Mouse (Mus musculus) liver, embryonic 13.5 days (tissue): ENCODE results near the gene Rnase13. TPM values are rescaled to one million over a fixed set of nuclear protein-coding genes. Genes with fewer than 3 reads are reported as not detected.

ENCODE experiments used
- ATAC-seq: fragments of 200-750 bp; cut with Nextera tagmentation; 2 replicates; pipeline ENCODE4 v1.8.0; 2017; ENCODE audit warnings: low read depth, mild to moderate bottlenecking, moderate number of reproducible peaks, moderate library complexity
- DNase-seq: peaks from one replicate; pipeline ENCODE4 v3.0.0; 2022
- H3K27ac ChIP-seq: fragments of 300-500 bp; sonication (generic); 2 replicates; pipeline ENCODE4 v1.5.1; 2015; ENCODE audit warnings: moderate library complexity, mild to moderate bottlenecking, inconsistent platforms
- H3K27me3 ChIP-seq: fragments of 300-500 bp; sonication (generic); 2 replicates; pipeline ENCODE4 v1.6.1; 2015; ENCODE audit warnings: mild to moderate bottlenecking, inconsistent platforms
- H3K36me3 ChIP-seq: fragments of 300-500 bp; sonication (generic); 2 replicates; pipeline ENCODE4 v1.6.1; 2015; ENCODE audit warnings: mild to moderate bottlenecking, inconsistent platforms
- H3K4me1 ChIP-seq: fragments of 300-500 bp; sonication (generic); replicated peaks from 2 replicates; pipeline ENCODE4 v1.6.1; 2015; ENCODE audit warnings: inconsistent platforms
- H3K4me2 ChIP-seq: fragments of 300-500 bp; sonication (generic); 2 replicates; pipeline ENCODE4 v1.6.1; 2015; ENCODE audit warnings: inconsistent platforms, mild to moderate bottlenecking, moderate library complexity
- H3K4me3 ChIP-seq: fragments of 300-500 bp; sonication (generic); replicated peaks from 2 replicates; pipeline ENCODE4 v1.5.1; 2015; ENCODE audit warnings: mild to moderate bottlenecking, inconsistent platforms
- H3K9ac ChIP-seq: fragments of 300-500 bp; sonication (generic); 2 replicates; pipeline ENCODE4 v1.6.1; 2015; ENCODE audit warnings: mild to moderate bottlenecking, inconsistent platforms
- H3K9me3 ChIP-seq: fragments of 300-500 bp; sonication (generic); replicated peaks from 2 replicates; pipeline ENCODE4 v1.6.1; 2016; ENCODE audit warnings: inconsistent platforms
- WGBS: fragments of 180-500 bp; shearing (Covaris S2); methylation state at CpG from one replicate; pipeline ENCODE4 v1.1.7; 2015; ENCODE audit not compliant: insufficient replicate concordance; 5-methylcytosine and 5-hydroxymethylcytosine counted together
- polyA plus RNA-seq: library from polyadenylated mRNA; unstranded; fragments of >200 nt; fragmentation: Nextera tagmentation; extraction: Ambion mirVana; gene quantifications from 2 replicates; pipeline ENCODE4 v1.2.1, GENCODE M21; 2015

Gene Rnase13
- not detected in 2 replicates for polyA plus RNA-seq

- no peaks in the 10 kb centered on the region for H3K27me3 ChIP-seq
- H3K9ac ChIP-seq = no peak within 1 kb of the TSS
- no peak within 1 kb of the TSS for H3K27ac ChIP-seq
- no peaks in the 10 kb centered on the region for H3K9me3 ChIP-seq
- ATAC-seq (no peak), DNase-seq (no peak)
- 82% methylated on average over 7 of the region's 7 CpGs for WGBS
- H3K4me2 ChIP-seq = no peak within 1 kb of the TSS
- H3K36me3 ChIP-seq = no peaks in the 10 kb centered on the region
- no peak within 1 kb of the TSS for H3K4me3 ChIP-seq
- no peaks in the 10 kb centered on the region for H3K4me1 ChIP-seq
Measured at GRCm38 (mm10) chr14:51922571-51922865, at the start of gene Rnase13. Rnase13 (minus strand) TSS chr14:51922773.

GRCm38 (mm10) chr14:51967400-51967799 is 44.8 kb upstream of the Rnase13 start:
- Histone ChIP-seq H3K4me3 (no peak overlapping the region), H3K9ac (no peak overlapping the region), H3K9me3 (no peaks in the 10 kb centered on the region), H3K27ac (no peak overlapping the region), H3K4me1 (no peaks in the 10 kb centered on the region), H3K27me3 (no peaks in the 10 kb centered on the region), H3K4me2 (no peak overlapping the region), H3K36me3 (no peaks in the 10 kb centered on the region)
- 63% methylated on average over 3 of the region's 3 CpGs for WGBS
- DNase-seq = no peak
- no peak for ATAC-seq

GRCm38 (mm10) chr14:51960316-51960715 is 37.7 kb upstream of the Rnase13 start:
- H3K4me2 ChIP-seq = no peak overlapping the region
- no peak for ATAC-seq
- DNase-seq = no peak
- H3K4me1 ChIP-seq = no peaks in the 10 kb centered on the region
- H3K27ac ChIP-seq = no peak overlapping the region
- no peaks in the 10 kb centered on the region for H3K27me3 ChIP-seq
- no peaks in the 10 kb centered on the region for H3K36me3 ChIP-seq
- no peak overlapping the region for H3K4me3 ChIP-seq
- no peak overlapping the region for H3K9ac ChIP-seq
- H3K9me3 ChIP-seq = no peaks in the 10 kb centered on the region
- 73% methylated on average over 2 of the region's 2 CpGs for WGBS

- Histone ChIP-seq H3K9ac (no peak overlapping the region), H3K4me3 (no peak overlapping the region), H3K36me3 (no peaks in the 10 kb centered on the region), H3K9me3 (no peaks in the 10 kb centered on the region), H3K4me1 (peaks cover 18% of the 10 kb centered on the region), H3K27me3 (no peaks in the 10 kb centered on the region), H3K27ac (no peak overlapping the region), H3K4me2 (no peak overlapping the region)
- ATAC-seq (no peak), DNase-seq (no peak)
- 65% methylated on average over 6 of the region's 6 CpGs for WGBS
Measured at GRCm38 (mm10) chr14:51943336-51943735, 20.8 kb upstream of the Rnase13 start.

GRCm38 (mm10) chr14:51942236-51942635 is 19.7 kb upstream of the Rnase13 start:
- H3K9ac ChIP-seq = no peak overlapping the region
- no peak overlapping the region for H3K27ac ChIP-seq
- DNase-seq (no peak), ATAC-seq (no peak)
- H3K27me3 ChIP-seq = no peaks in the 10 kb centered on the region
- no peaks in the 10 kb centered on the region for H3K36me3 ChIP-seq
- no peak overlapping the region for H3K4me2 ChIP-seq
- WGBS = 29% methylated on average over 7 of the region's 7 CpGs
- no peaks in the 10 kb centered on the region for H3K9me3 ChIP-seq
- no peak overlapping the region for H3K4me3 ChIP-seq
- H3K4me1 ChIP-seq = peaks cover 18% of the 10 kb centered on the region

GRCm38 (mm10) chr14:51941577-51941976 is 19.0 kb upstream of the Rnase13 start:
- Histone ChIP-seq H3K27ac (no peak overlapping the region), H3K4me2 (peak overlapping the region; percentile 17; the same call in 1 of the 2 replicates), H3K9ac (no peak overlapping the region), H3K4me1 (peaks cover 18% of the 10 kb centered on the region), H3K36me3 (no peaks in the 10 kb centered on the region), H3K9me3 (no peaks in the 10 kb centered on the region), H3K27me3 (no peaks in the 10 kb centered on the region), H3K4me3 (no peak overlapping the region)
- DNase-seq = no peak
- no peak for ATAC-seq
- WGBS = 50% methylated on average over 9 of the region's 9 CpGs

- Histone ChIP-seq H3K4me1 (peaks cover 18% of the 10 kb centered on the region), H3K4me2 (peak overlapping the region; percentile 17; the same call in 1 of the 2 replicates), H3K4me3 (no peak overlapping the region), H3K9ac (no peak overlapping the region), H3K27ac (no peak overlapping the region), H3K36me3 (no peaks in the 10 kb centered on the region), H3K27me3 (no peaks in the 10 kb centered on the region), H3K9me3 (no peaks in the 10 kb centered on the region)
- ATAC-seq = 0 out of 2 replicates have a peak, but pooled peaks have one; percentile 26
- 41% methylated on average over 8 of the region's 8 CpGs for WGBS
- DNase-seq = no peak
Measured at GRCm38 (mm10) chr14:51940944-51941560, 18.5 kb upstream of the Rnase13 start.

- DNase-seq (no peak), ATAC-seq (no peak)
- no peak overlapping the region for H3K4me3 ChIP-seq
- H3K4me1 ChIP-seq = peaks cover 18% of the 10 kb centered on the region
- no peak overlapping the region for H3K27ac ChIP-seq
- no peak overlapping the region for H3K9ac ChIP-seq
- no peaks in the 10 kb centered on the region for H3K36me3 ChIP-seq
- H3K4me2 ChIP-seq = no peak overlapping the region
- H3K9me3 ChIP-seq = no peaks in the 10 kb centered on the region; the same call in 1 of the 2 replicates
- WGBS = 76% methylated on average over 9 of the region's 9 CpGs
- H3K27me3 ChIP-seq = no peaks in the 10 kb centered on the region
Measured at GRCm38 (mm10) chr14:51939005-51939404, 16.4 kb upstream of the Rnase13 start.

- H3K9me3 ChIP-seq = no peaks in the 10 kb centered on the region; the same call in 1 of the 2 replicates
- no peak for DNase-seq
- no peak overlapping the region for H3K27ac ChIP-seq
- no peak overlapping the region for H3K4me2 ChIP-seq
- no peak for ATAC-seq
- 50% methylated on average over 10 of the region's 10 CpGs for WGBS
- H3K4me1 ChIP-seq = 0 out of 2 replicates have a peak, but pooled peaks cover 4% of the 10 kb centered on the region
- no peaks in the 10 kb centered on the region for H3K27me3 ChIP-seq
- no peaks in the 10 kb centered on the region for H3K36me3 ChIP-seq
- no peak overlapping the region for H3K9ac ChIP-seq
- no peak overlapping the region for H3K4me3 ChIP-seq
Measured at GRCm38 (mm10) chr14:51932092-51933020, 9.8 kb upstream of the Rnase13 start.

- H3K4me3 ChIP-seq = no peak overlapping the region
- no peaks in the 10 kb centered on the region; the same call in 1 of the 2 replicates for H3K9me3 ChIP-seq
- H3K4me1 ChIP-seq = 0 out of 2 replicates have a peak, but pooled peaks cover 4% of the 10 kb centered on the region
- no peaks in the 10 kb centered on the region for H3K36me3 ChIP-seq
- DNase-seq (no peak), ATAC-seq (peak; percentile 54)
- H3K9ac ChIP-seq = no peak overlapping the region
- no peak overlapping the region for H3K4me2 ChIP-seq
- WGBS = 29% methylated on average over 5 of the region's 5 CpGs
- no peaks in the 10 kb centered on the region for H3K27me3 ChIP-seq
- H3K27ac ChIP-seq = no peak overlapping the region
Measured at GRCm38 (mm10) chr14:51930824-51931223, 8.3 kb upstream of the Rnase13 start.

- WGBS = 62% methylated on average over 9 of the region's 9 CpGs
- Histone ChIP-seq H3K36me3 (no peaks in the 10 kb centered on the region), H3K27ac (no peak overlapping the region), H3K4me2 (no peak overlapping the region), H3K4me1 (0 out of 2 replicates have a peak, but pooled peaks cover 4% of the 10 kb centered on the region), H3K9ac (no peak overlapping the region), H3K27me3 (no peaks in the 10 kb centered on the region), H3K9me3 (no peaks in the 10 kb centered on the region; the same call in 1 of the 2 replicates), H3K4me3 (no peak overlapping the region)
- ATAC-seq = no peak
- no peak for DNase-seq
Measured at GRCm38 (mm10) chr14:51929968-51930367, 7.4 kb upstream of the Rnase13 start.
